23 mouse cellular contexts compared by ENCODE assay signal in genomic region chr1:36845031-36845430, GRCm38 (mm10).
DNase-seq lines count a peak whose midpoint lies in the region; ATAC-seq and TF ChIP-seq lines count a peak whose summit lies in the region.
"Had no signal": no experiment of that assay in that cellular context is flagged by ENCODE, and none has a peak within 500 bp of the region (broad histone marks: within the 10 kb centered on the region; RNA-seq: fewer than 3 reads in every experiment).

No protein-coding gene starts in this region.

- H3K36me3 ChIP-seq in intestine, embryonic 15.5 days: 0 out of 2 replicates have a peak, but pooled peaks cover 4% of the 10 kb centered on the region
- H3K36me3 ChIP-seq in intestine, postnatal 0 days (ENCODE audit: control insufficient read depth, insufficient read depth): peaks cover 13% of the 10 kb centered on the region
- no peaks in the 10 kb centered on the region for H3K36me3 ChIP-seq in lung, postnatal 0 days (ENCODE audit: insufficient read depth, low read length)
- peaks cover 5% of the 10 kb centered on the region; the same call in 1 of the 2 replicates for H3K36me3 ChIP-seq in hindbrain, postnatal 0 days (ENCODE audit: insufficient read depth, low read length)

- ATAC-seq in intestine, embryonic 15.5 days: peak; percentile 43; the same call in 1 of the 2 replicates
- ATAC-seq in intestine, postnatal 0 days: no peak
- ATAC-seq in lung, postnatal 0 days: no peak
- no peak for ATAC-seq in hindbrain, postnatal 0 days
- ATAC-seq: forebrain, embryonic 15.5 days had no signal

- no peak for TF ChIP-seq EP300 in lung, postnatal 0 days (IDR thresholded peaks at IDR 0.05)

- no peak overlapping the region for H3K4me3 ChIP-seq in intestine, embryonic 15.5 days (replicated peaks)
- no peak overlapping the region for H3K4me3 ChIP-seq in intestine, postnatal 0 days (ENCODE audit: low read depth, low read length)
- H3K4me3 ChIP-seq in lung, postnatal 0 days (ENCODE audit: low read depth, low read length): no peak overlapping the region
- no peak overlapping the region for H3K4me3 ChIP-seq in hindbrain, postnatal 0 days (ENCODE audit: low read length)
- H3K4me3 ChIP-seq: embryonic facial prominence, embryonic 12.5 days; forebrain, embryonic 15.5 days; heart, embryonic 12.5 days; layer of hippocampus, adult 2 months; limb, embryonic 15.5 days; liver, embryonic 15.5 days; megakaryocyte, embryonic 14.5 days; neural tube, embryonic 12.5 days had no signal

- H3K27ac ChIP-seq in intestine, embryonic 15.5 days: no peak overlapping the region
- no peak overlapping the region for H3K27ac ChIP-seq in intestine, postnatal 0 days (ENCODE audit: low read depth, low read length)
- H3K27ac ChIP-seq in lung, postnatal 0 days (ENCODE audit: low read length): no peak overlapping the region
- no peak overlapping the region for H3K27ac ChIP-seq in hindbrain, postnatal 0 days
- H3K27ac ChIP-seq: embryonic facial prominence, embryonic 12.5 days; forebrain, embryonic 15.5 days; hindbrain, embryonic 14.5 days; layer of hippocampus, adult 2 months; limb, embryonic 15.5 days; liver, embryonic 15.5 days; neural tube, embryonic 12.5 days had no signal

- H3K9me3 ChIP-seq in intestine, embryonic 15.5 days: no peaks in the 10 kb centered on the region
- H3K9me3 ChIP-seq in intestine, postnatal 0 days (ENCODE audit: control insufficient read depth): no peaks in the 10 kb centered on the region
- H3K9me3 ChIP-seq in lung, postnatal 0 days (ENCODE audit: low read length): no peaks in the 10 kb centered on the region
- H3K9me3 ChIP-seq in hindbrain, postnatal 0 days (ENCODE audit: low read length): no peaks in the 10 kb centered on the region
- H3K9me3 ChIP-seq: embryonic facial prominence, embryonic 12.5 days; forebrain, embryonic 15.5 days; G1E; heart, embryonic 12.5 days; limb, embryonic 15.5 days; liver, embryonic 15.5 days; megakaryocyte, embryonic 14.5 days; neural tube, embryonic 12.5 days had no signal

- H3K9ac ChIP-seq in intestine, embryonic 15.5 days: no peak overlapping the region
- H3K9ac ChIP-seq in intestine, postnatal 0 days (ENCODE audit: low read depth, low read length): no peak overlapping the region
- H3K9ac ChIP-seq in lung, postnatal 0 days (replicated peaks; ENCODE audit: low read depth): no peak overlapping the region
- no peak overlapping the region for H3K9ac ChIP-seq in hindbrain, postnatal 0 days (replicated peaks; ENCODE audit: low read length)
- H3K9ac ChIP-seq: embryonic facial prominence, embryonic 12.5 days; forebrain, embryonic 15.5 days; heart, embryonic 12.5 days; hindbrain, embryonic 14.5 days; limb, embryonic 15.5 days; liver, embryonic 15.5 days; neural tube, embryonic 12.5 days had no signal

- peak; percentile 15 for DNase-seq in lung, postnatal 10 days
- DNase-seq in lung, postnatal 0 days (ENCODE audit: low spot score): no peak
- peak; percentile 94 for DNase-seq in R1 (ENCODE audit: low read depth, low spot score)
- peak; percentile 19 for DNase-seq in yolk sac, embryonic 10.5 days (ENCODE audit: low spot score)
- DNase-seq in hindbrain, postnatal 0 days (ENCODE audit: low spot score): no peak
- DNase-seq: adrenal gland, postnatal 36 days; cerebellum, adult 11-12 months; cerebellum, postnatal 25 days; heart, postnatal 14 days; kidney, adult 11 months; layer of hippocampus, postnatal 36 days had no signal

- H3K4me2 ChIP-seq in intestine, embryonic 15.5 days (replicated peaks): no peak overlapping the region
- no peak overlapping the region for H3K4me2 ChIP-seq in intestine, postnatal 0 days (replicated peaks; ENCODE audit: low read depth)
- no peak overlapping the region for H3K4me2 ChIP-seq in lung, postnatal 0 days (replicated peaks; ENCODE audit: low read depth, low read length)
- no peak overlapping the region for H3K4me2 ChIP-seq in hindbrain, postnatal 0 days (ENCODE audit: low read depth, low read length)
- H3K4me2 ChIP-seq: embryonic facial prominence, embryonic 12.5 days; forebrain, embryonic 15.5 days; heart, embryonic 12.5 days; hindbrain, embryonic 14.5 days; limb, embryonic 15.5 days; liver, embryonic 15.5 days; neural tube, embryonic 12.5 days had no signal

- WGBS in intestine, embryonic 15.5 days: 34% methylated on average over 5 of the region's 5 CpGs
- WGBS in intestine, postnatal 0 days: 37% methylated on average over 5 of the region's 5 CpGs
- 36% methylated on average over 5 of the region's 5 CpGs for WGBS in lung, postnatal 0 days
- WGBS in hindbrain, postnatal 0 days: 32% methylated on average over 5 of the region's 5 CpGs

- H3K4me1 ChIP-seq in intestine, embryonic 15.5 days (replicated peaks): no peaks in the 10 kb centered on the region; the same call in 1 of the 2 replicates
- no peaks in the 10 kb centered on the region for H3K4me1 ChIP-seq in intestine, postnatal 0 days (replicated peaks; ENCODE audit: control insufficient read depth, insufficient read depth, low read length)
- H3K4me1 ChIP-seq in lung, postnatal 0 days (ENCODE audit: insufficient read depth, low read depth, low read length): no peaks in the 10 kb centered on the region
- H3K4me1 ChIP-seq in hindbrain, postnatal 0 days (ENCODE audit: insufficient read depth, low read length): no peaks in the 10 kb centered on the region
- H3K4me1 ChIP-seq: forebrain, embryonic 15.5 days; limb, embryonic 15.5 days had no signal

- no peaks in the 10 kb centered on the region for H3K27me3 ChIP-seq in intestine, embryonic 15.5 days (replicated peaks)
- no peaks in the 10 kb centered on the region for H3K27me3 ChIP-seq in intestine, postnatal 0 days (replicated peaks; ENCODE audit: control insufficient read depth, insufficient read depth, low read length)
- no peaks in the 10 kb centered on the region for H3K27me3 ChIP-seq in lung, postnatal 0 days (replicated peaks; ENCODE audit: insufficient read depth, low read length)
- H3K27me3 ChIP-seq in hindbrain, postnatal 0 days (ENCODE audit: insufficient read depth, low read length): no peaks in the 10 kb centered on the region
- H3K27me3 ChIP-seq: embryonic facial prominence, embryonic 12.5 days; forebrain, embryonic 15.5 days; heart, embryonic 12.5 days; limb, embryonic 15.5 days; liver, embryonic 15.5 days; megakaryocyte, embryonic 14.5 days; neural tube, embryonic 12.5 days had no signal

- TF ChIP-seq CTCF in intestine, postnatal 0 days (IDR thresholded peaks at IDR 0.05; ENCODE audit: low read depth): no peak
- no peak for TF ChIP-seq CTCF in lung, postnatal 0 days (IDR thresholded peaks at IDR 0.05)
- no peak for TF ChIP-seq CTCF in hindbrain, postnatal 0 days (IDR thresholded peaks at IDR 0.05; ENCODE audit: low read depth)

Comparison
In these comparisons a context has a peak if more than half of its experiments do, and no peak if none do; other contexts are left out.
1. DNase-seq: peak in lung, postnatal 10 days (single experiment), R1 (single experiment) and yolk sac, embryonic 10.5 days (single experiment); none in lung, postnatal 0 days (single experiment) and hindbrain, postnatal 0 days (single experiment).